Mouse (Mus musculus) erythroblast, embryonic 14.5 days (primary cell): ENCODE data around the gene Cacng8. TPM values are rescaled to one million over a fixed set of nuclear protein-coding genes. Genes with fewer than 3 reads are reported as not detected.

Experiments
- H3K27me3 ChIP-seq: 2 replicates; pipeline ENCODE4 v1.6.1; 2012; ENCODE audit warnings: inconsistent platforms; ENCODE audit not compliant: control insufficient read depth
- H3K36me3 ChIP-seq: 2 replicates; pipeline ENCODE4 v1.6.1; 2012; ENCODE audit warnings: mild to moderate bottlenecking, inconsistent platforms; ENCODE audit not compliant: control insufficient read depth
- H3K4me1 ChIP-seq: 2 replicates; pipeline ENCODE4 v1.6.1; 2012; ENCODE audit warnings: inconsistent platforms; ENCODE audit not compliant: control insufficient read depth
- H3K4me3 ChIP-seq: replicated peaks from 2 replicates; pipeline ENCODE3; 2012; ENCODE audit warnings: moderate library complexity, mild to moderate bottlenecking, inconsistent platforms
- H3K9me3 ChIP-seq: 2 replicates; pipeline ENCODE4 v1.6.1; 2012; ENCODE audit warnings: low read length, inconsistent platforms, mixed read lengths; ENCODE audit not compliant: control insufficient read depth
- GATA1 ChIP-seq: IDR thresholded peaks from 2 replicates; pipeline ENCODE4 v1.6.1; 2012; ENCODE audit warnings: low read length, inconsistent platforms, mixed read lengths
- TAL1 ChIP-seq: IDR thresholded peaks from 3 replicates; pipeline ENCODE4 v1.6.1; 2012; ENCODE audit warnings: low read length, inconsistent platforms, mixed read lengths
- polyA plus RNA-seq: library from polyadenylated mRNA; stranded (reverse); fragments of >175 nt; gene quantifications from 2 replicates; pipeline ENCODE4 v1.2.3, GENCODE M21; 2012

Gene Cacng8
- polyA plus RNA-seq, result not detected in 2 replicates

DNA sequence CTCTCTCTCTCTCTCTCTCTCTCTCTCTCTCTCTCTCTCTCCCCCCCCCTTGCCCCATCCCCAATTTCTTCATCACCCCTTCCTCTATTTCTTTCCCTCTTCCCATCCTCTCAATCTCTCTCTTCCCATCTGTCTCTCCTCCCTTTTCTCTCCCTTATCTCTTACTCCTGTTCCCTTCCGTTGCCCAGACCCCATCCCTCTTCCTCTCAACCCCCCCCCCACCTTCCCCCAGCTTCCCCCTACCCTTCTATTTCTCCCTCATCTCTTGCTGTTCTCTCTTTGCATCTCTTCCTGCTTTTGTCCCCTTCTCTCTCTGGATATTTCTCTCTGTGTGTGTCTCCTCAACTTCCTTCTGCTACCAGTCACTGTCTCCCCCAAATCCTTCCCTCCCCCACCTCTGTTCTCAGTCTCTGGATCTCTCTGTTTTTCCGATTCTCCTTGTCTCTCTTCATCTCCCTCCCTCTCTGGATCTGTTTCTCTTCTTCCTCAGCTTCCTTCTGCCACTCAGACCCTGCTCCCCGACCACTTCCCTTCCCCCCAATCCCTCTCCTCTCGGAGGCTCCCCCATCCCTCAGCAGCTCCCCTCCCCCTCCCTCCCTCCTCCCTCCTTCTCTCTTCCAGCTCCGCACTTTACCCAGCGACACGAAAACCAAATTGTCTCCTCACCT is at the start of gene Cacng8:
Gene Cacng8, plus strand, starts transcription at position 271 of the 668 bp plus-strand sequence.
- no peaks in the 10 kb centered on the region for H3K4me1 ChIP-seq
- no peaks in the 10 kb centered on the region for H3K9me3 ChIP-seq
- TF ChIP-seq GATA1, result no peak
- TF ChIP-seq TAL1, result no peak
- H3K36me3 ChIP-seq, result no peaks in the 10 kb centered on the region
- no peak within 1 kb of the TSS for H3K4me3 ChIP-seq
- H3K27me3 ChIP-seq, result no peaks in the 10 kb centered on the region; the same call in 1 of the 2 replicates

DNA sequence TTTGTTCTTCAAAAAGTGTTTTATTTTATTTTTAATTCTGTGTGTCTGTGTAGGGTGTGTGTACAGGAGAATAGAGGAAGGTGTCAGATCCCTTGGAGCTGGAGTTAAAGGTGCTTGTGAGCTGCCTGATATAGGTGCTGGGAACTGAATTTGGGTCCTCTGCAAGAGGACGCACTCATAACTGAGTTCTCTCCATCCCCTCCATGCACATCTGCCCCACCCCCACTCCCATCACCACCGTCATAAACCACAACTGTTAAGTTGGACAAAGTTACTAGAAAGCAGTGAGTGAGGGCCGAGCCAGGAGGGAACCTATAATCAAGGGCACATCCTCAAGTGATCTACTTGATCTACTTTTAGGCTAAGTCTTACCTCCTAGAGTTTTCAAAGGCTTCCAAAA is 46.6 kb upstream of the Cacng8 start:
- no peaks in the 10 kb centered on the region for H3K36me3 ChIP-seq
- H3K4me3 ChIP-seq, result no peak overlapping the region
- H3K9me3 ChIP-seq, result no peaks in the 10 kb centered on the region
- H3K4me1 ChIP-seq, result no peaks in the 10 kb centered on the region
- no peaks in the 10 kb centered on the region for H3K27me3 ChIP-seq
- TF ChIP-seq TAL1, result no peak
- TF ChIP-seq GATA1, result no peak

DNA sequence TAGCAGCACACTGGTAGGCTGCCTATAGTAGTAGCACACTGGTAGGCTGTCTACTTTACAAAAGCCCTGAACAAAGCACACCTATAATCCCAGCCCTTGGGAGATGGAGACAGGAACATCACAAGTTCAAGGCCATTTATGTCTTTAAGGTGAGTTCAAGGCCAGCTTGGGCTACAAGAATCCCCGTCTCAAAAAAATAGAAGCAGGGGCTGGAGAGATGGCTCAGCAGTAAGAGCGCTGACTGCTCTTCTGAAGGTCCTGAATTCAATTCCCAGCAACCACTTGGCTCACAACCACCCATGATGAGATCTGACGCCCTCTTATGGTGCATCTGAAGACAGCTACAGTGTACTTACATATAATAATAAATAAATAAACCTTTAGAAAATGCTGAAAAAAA is 45.2 kb upstream of the Cacng8 start:
- H3K36me3 ChIP-seq, result no peaks in the 10 kb centered on the region
- TF ChIP-seq GATA1, result no peak
- no peak for TF ChIP-seq TAL1
- H3K9me3 ChIP-seq, result no peaks in the 10 kb centered on the region
- H3K27me3 ChIP-seq, result no peaks in the 10 kb centered on the region
- H3K4me1 ChIP-seq, result no peaks in the 10 kb centered on the region
- H3K4me3 ChIP-seq, result no peak overlapping the region

DNA sequence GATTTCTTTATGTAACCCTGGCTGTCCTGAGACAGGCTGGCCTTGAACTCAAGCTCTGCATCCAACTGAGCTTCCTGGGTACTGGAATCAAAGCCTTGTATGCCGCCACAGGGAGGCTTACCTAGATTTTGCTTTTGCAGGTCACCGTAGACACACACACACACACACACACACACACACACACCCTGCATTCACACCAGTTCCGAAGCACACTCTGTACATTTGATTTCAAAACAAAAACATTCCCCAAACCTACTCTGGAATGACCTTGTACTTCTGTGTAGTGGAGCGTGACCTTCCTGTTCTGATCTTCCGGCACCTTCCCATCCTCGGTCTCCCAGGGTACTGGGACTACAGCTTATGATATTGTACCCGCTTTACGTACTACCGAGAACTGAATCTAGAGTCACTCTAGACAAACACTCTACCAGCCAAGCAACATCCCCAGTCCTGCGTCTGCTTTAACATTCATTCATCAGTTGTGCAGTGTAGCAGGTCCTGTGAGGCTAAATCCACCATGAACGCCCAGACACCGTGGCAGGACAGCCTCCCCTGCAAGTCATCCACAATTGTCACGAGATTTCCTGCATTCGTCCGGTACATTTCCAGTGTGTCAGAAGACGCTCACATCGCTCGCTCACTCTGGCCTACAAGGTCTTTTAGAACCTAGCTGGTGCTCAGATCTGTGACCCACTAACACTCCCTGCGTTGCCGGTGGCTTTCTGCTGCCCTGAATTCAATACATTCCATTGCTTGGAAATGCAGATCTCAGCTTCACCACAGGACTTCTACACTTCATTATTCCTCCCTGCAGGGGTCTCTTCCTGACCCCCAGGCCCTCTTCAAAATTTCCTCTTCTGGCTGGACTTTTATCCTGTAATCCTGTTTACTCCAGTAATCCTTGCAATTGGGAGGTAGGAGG is 42.9 kb upstream of the Cacng8 start:
- H3K27me3 ChIP-seq, result no peaks in the 10 kb centered on the region
- no peaks in the 10 kb centered on the region for H3K4me1 ChIP-seq
- H3K9me3 ChIP-seq, result peaks cover 6% of the 10 kb centered on the region; the same call in 1 of the 2 replicates
- TF ChIP-seq GATA1, result no peak
- TF ChIP-seq TAL1, result no peak
- no peaks in the 10 kb centered on the region for H3K36me3 ChIP-seq
- H3K4me3 ChIP-seq, result no peak overlapping the region

DNA sequence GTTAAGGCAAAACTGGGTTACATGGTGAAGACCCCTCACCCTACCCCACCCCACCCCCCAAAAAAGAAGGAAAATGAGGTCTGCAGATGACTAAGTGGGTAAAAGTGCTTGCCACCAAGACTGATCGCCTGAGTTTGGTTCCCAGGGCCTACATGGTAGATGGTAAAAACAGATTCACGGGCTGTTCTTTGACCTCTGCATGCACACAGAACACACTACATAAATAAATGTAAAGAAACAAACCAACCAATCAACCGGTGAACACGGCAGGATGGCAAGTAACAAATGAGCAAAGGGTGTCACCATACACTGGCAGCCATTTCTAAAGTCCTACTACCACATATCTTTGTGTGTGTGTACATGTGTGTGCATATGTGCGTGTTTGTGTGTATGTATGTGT is 42.2 kb upstream of the Cacng8 start:
- H3K4me1 ChIP-seq, result no peaks in the 10 kb centered on the region
- no peak for TF ChIP-seq GATA1
- TF ChIP-seq TAL1, result no peak
- no peak overlapping the region for H3K4me3 ChIP-seq
- H3K27me3 ChIP-seq, result no peaks in the 10 kb centered on the region
- no peaks in the 10 kb centered on the region for H3K36me3 ChIP-seq
- H3K9me3 ChIP-seq, result peaks cover 6% of the 10 kb centered on the region; the same call in 1 of the 2 replicates

DNA sequence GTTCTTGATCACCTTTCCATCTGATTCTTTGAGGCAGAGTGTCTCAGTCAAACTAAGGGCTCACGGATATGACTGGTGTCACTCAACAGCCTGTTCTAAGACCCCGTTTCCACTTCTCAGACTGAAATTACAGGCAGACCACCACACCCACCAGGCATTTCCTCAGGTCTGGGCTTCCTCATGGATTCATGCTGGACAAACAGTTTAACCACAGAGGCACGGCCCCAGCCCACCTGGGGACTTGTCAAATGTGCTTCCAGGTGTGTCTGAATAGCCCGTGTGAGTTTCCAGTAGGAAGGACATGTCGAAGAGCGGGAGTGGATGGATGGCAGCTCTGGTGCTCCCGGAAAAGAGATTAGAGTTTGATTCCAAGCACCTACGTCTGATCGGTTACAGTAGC is 40.7 kb upstream of the Cacng8 start:
- Histone ChIP-seq H3K36me3 (no peaks in the 10 kb centered on the region), H3K4me1 (no peaks in the 10 kb centered on the region), H3K4me3 (no peak overlapping the region), H3K9me3 (peaks cover 6% of the 10 kb centered on the region; the same call in 1 of the 2 replicates), H3K27me3 (no peaks in the 10 kb centered on the region)
- TF ChIP-seq TAL1 (no peak), GATA1 (no peak)

DNA sequence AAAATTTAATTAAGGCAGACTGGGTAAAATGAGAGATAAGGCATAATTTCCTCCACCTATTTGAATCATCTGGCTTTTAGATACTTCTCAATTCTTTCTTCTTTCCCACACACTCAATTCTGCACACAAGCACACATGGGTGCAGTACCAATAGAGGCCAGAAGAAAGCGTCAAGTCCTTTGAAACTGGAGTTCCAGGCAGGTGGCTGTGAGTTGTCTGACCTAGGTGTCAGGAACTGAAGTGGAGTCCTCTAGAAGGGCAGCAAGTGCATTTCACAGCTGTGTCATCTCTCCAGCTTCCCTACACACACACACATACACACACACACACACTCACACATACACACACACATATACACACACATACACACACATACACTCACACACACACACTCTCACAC is 38.9 kb upstream of the Cacng8 start:
- TF ChIP-seq GATA1 (no peak), TAL1 (no peak)
- H3K36me3 ChIP-seq, result no peaks in the 10 kb centered on the region
- peaks cover 6% of the 10 kb centered on the region; the same call in 1 of the 2 replicates for H3K9me3 ChIP-seq
- H3K4me1 ChIP-seq, result no peaks in the 10 kb centered on the region
- no peaks in the 10 kb centered on the region for H3K27me3 ChIP-seq
- no peak overlapping the region for H3K4me3 ChIP-seq

DNA sequence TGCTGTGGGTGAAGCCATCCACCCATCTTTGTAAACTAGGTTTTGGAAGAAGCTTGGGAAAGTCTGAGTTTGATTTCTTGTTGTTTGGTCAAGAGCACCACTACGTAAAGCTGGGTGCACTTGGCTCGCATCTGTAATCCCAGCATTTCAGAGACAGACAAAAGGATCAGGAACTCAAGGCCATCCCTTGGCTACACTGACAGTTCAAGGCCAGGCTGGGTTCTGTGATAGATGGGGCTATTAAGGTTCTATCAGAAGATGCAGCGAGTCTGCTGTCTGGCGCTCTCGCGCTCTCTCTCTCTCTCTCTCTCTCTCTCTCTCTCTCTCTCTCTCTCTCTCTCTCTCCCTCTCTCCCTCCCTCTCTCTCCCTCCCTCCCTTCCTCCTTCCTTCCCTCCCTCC is 35.6 kb upstream of the Cacng8 start:
- peaks cover 6% of the 10 kb centered on the region; the same call in 1 of the 2 replicates for H3K9me3 ChIP-seq
- H3K27me3 ChIP-seq, result no peaks in the 10 kb centered on the region
- no peaks in the 10 kb centered on the region for H3K36me3 ChIP-seq
- H3K4me3 ChIP-seq, result no peak overlapping the region
- no peaks in the 10 kb centered on the region for H3K4me1 ChIP-seq
- TF ChIP-seq GATA1, result no peak
- no peak for TF ChIP-seq TAL1

DNA sequence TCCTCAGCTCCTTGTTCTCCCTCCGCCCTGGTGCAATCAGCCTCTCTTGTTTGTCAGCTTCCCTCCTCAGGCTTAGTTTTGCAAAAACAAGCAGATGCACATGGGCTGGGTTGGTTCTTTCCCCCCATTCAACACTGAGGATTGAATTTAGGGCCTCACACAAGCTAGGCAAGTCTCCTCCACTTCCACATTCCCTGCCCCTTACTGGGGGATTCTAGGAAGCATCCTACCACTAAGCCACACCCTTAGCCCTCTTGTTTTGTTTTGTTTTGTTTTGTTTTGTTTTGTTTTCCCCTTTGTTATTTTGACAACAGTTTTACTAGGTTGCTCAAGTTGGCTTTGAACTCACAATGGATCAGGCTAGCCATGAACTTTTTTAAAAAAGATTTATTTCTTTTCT is 29.8 kb upstream of the Cacng8 start:
- Histone ChIP-seq H3K9me3 (no peaks in the 10 kb centered on the region), H3K36me3 (no peaks in the 10 kb centered on the region), H3K27me3 (peaks cover 6% of the 10 kb centered on the region; the same call in 1 of the 2 replicates), H3K4me1 (no peaks in the 10 kb centered on the region), H3K4me3 (no peak overlapping the region)
- no peak for TF ChIP-seq TAL1
- no peak for TF ChIP-seq GATA1
